Mouse (Mus musculus) E14TG2a.4 (cell line): ENCODE results near the gene Dlx3.

Experiments
- CTCF ChIP-seq: conservative IDR thresholded peaks from 2 replicates; pipeline ENCODE4 v1.5.1; 2014; ENCODE audit warnings: low read length
- NANOG ChIP-seq: IDR thresholded peaks from 2 replicates; pipeline ENCODE4 v1.6.1; 2014; ENCODE audit warnings: borderline replicate concordance, low read length, mixed read lengths

- TF ChIP-seq CTCF, result no peak
- TF ChIP-seq NANOG, result no peak
These were observed 34.2 kb upstream of the Dlx3 start for GRCm38 (mm10) chr11:95085710-95086109.
